Mouse (Mus musculus): ENCODE results near the gene Scyl1. TPM values are rescaled to one million over a fixed set of nuclear protein-coding genes. Genes with fewer than 3 reads are reported as not detected.

Gene Scyl1
- polyA plus RNA-seq, 1 experiment, result 158 TPM

DNA sequence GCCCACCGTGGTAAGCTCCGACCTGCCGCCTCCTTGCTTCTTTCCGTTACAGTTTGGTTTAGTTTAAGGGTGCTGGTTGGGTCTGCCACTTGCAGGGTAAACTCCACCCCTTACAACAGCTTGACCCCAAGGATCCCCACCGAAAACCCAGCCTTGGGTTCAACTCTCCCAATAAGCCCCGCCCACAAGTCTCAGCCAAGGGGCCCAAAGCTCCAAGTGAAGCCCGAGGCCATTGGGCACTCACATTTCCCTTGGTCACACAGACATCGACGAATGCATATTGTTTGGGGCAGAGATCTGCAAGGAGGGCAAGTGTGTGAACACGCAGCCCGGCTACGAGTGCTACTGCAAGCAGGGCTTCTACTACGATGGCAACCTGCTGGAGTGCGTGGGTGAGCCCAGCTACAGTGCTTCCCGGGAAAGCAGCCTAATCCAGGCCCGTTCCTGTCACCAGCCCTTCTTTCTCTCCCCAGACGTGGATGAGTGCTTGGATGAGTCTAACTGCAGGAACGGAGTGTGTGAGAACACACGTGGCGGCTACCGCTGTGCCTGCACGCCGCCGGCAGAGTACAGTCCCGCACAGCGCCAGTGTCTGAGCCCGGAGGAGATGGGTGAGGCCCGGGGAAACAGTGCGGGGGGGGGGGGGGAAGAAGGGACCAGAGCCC, 14.8 kb downstream of the Scyl1 start:
- DNase-seq, result peak in 1 of 2 experiments; percentile 43
- Histone ChIP-seq H3K4me1 (ENCODE audit: control insufficient read depth, insufficient read depth, low read length) (peaks cover 24% of the 10 kb centered on the region), H3K27me3 (ENCODE audit: control insufficient read depth, insufficient read depth, low read length) (no peaks in the 10 kb centered on the region), H3K27ac (ENCODE audit: insufficient read depth, low read length) (no peak overlapping the region), H3K4me3 (replicated peaks; ENCODE audit: insufficient read depth, low read depth, low read length) (no peak overlapping the region)
- 36% methylated on average over 29 of the region's 29 CpGs for WGBS
- TF ChIP-seq CTCF (IDR thresholded peaks at IDR 0.05; ENCODE audit: borderline replicate concordance, insufficient read depth, low read depth, low read length), result no peak
- no peak for TF ChIP-seq POLR2A (IDR thresholded peaks at IDR 0.05; ENCODE audit: borderline replicate concordance, insufficient read depth, low read length)

DNA sequence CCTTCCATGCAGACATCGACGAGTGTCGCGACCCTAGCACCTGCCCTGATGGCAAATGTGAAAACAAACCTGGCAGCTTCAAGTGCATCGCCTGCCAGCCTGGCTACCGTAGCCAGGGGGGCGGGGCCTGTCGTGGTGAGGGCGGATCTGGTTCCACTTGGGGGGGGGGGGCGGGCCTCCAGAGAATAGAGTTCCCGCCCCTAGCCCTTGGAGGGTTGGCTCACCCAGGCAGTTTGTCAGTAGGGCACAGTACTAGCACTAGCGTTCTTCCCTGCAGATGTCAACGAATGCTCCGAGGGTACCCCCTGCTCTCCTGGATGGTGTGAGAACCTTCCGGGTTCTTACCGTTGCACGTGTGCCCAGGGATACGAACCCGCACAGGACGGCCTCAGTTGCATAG, 19.5 kb downstream of the Scyl1 start:
- DNase-seq, result no peak
- H3K27ac ChIP-seq (ENCODE audit: insufficient read depth, low read length), result no peak overlapping the region
- no peak overlapping the region for H3K4me3 ChIP-seq (replicated peaks; ENCODE audit: insufficient read depth, low read depth, low read length)
- peaks cover 9% of the 10 kb centered on the region for H3K4me1 ChIP-seq (ENCODE audit: control insufficient read depth, insufficient read depth, low read length)
- 32% methylated on average over 20 of the region's 20 CpGs for WGBS
- TF ChIP-seq CTCF (IDR thresholded peaks at IDR 0.05; ENCODE audit: borderline replicate concordance, insufficient read depth, low read depth, low read length) (no peak), POLR2A (IDR thresholded peaks at IDR 0.05; ENCODE audit: borderline replicate concordance, insufficient read depth, low read length) (no peak)
- 0 out of 2 replicates have a peak, but pooled peaks cover 1% of the 10 kb centered on the region for H3K27me3 ChIP-seq (ENCODE audit: control insufficient read depth, insufficient read depth, low read length)

DNA sequence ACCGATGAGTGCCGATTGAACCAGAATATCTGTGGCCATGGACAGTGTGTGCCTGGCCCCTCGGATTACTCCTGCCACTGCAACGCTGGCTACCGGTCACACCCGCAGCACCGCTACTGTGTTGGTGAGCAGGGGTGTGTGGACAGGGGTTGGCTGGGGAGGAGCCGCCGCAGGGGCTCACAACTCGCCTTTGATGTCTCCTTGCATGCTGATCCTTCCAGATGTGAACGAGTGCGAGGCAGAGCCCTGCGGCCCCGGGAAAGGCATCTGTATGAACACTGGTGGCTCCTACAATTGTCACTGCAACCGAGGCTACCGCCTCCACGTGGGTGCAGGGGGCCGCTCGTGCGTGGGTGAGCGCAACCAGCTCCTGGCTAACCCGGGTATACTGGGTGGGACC, 20.3 kb downstream of the Scyl1 start:
- Histone ChIP-seq H3K4me1 (ENCODE audit: control insufficient read depth, insufficient read depth, low read length) (peaks cover 5% of the 10 kb centered on the region; the same call in 1 of the 2 replicates), H3K4me3 (replicated peaks; ENCODE audit: insufficient read depth, low read depth, low read length) (no peak overlapping the region), H3K27me3 (ENCODE audit: control insufficient read depth, insufficient read depth, low read length) (0 out of 2 replicates have a peak, but pooled peaks cover 1% of the 10 kb centered on the region), H3K27ac (ENCODE audit: insufficient read depth, low read length) (no peak overlapping the region)
- TF ChIP-seq CTCF (IDR thresholded peaks at IDR 0.05; ENCODE audit: borderline replicate concordance, insufficient read depth, low read depth, low read length), result no peak
- no peak for TF ChIP-seq POLR2A (IDR thresholded peaks at IDR 0.05; ENCODE audit: borderline replicate concordance, insufficient read depth, low read length)
- no peak for DNase-seq
- 56% methylated on average over 22 of the region's 22 CpGs for WGBS

DNA sequence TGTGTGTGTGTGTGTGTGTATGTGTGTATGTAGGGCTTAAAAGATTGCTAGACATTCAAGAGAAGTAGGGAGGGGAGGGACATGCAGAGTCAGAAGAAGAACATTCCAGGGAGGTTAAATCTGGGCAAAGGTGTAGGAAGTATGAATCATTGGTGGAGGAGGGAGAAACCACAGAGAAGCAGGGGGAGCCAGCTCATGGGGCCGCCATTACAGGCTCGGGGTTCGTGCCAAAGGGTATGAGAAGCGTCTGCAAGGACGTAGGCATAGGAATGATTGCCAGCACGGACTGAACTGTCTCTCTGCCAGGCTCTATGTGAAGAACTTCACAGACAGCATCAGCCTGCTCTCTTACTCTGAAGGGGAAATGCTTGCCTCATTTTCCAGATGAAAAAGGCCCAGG, 21.7 kb downstream of the Scyl1 start:
- 0 out of 2 replicates have a peak, but pooled peaks cover 1% of the 10 kb centered on the region for H3K27me3 ChIP-seq (ENCODE audit: control insufficient read depth, insufficient read depth, low read length)
- no peak for DNase-seq
- H3K4me3 ChIP-seq (replicated peaks; ENCODE audit: insufficient read depth, low read depth, low read length), result no peak overlapping the region
- WGBS, result 41% methylated on average over 6 of the region's 6 CpGs
- H3K27ac ChIP-seq (ENCODE audit: insufficient read depth, low read length), result no peak overlapping the region
- TF ChIP-seq POLR2A (IDR thresholded peaks at IDR 0.05; ENCODE audit: borderline replicate concordance, insufficient read depth, low read length) (no peak), CTCF (IDR thresholded peaks at IDR 0.05; ENCODE audit: borderline replicate concordance, insufficient read depth, low read depth, low read length) (no peak)
- peaks cover 12% of the 10 kb centered on the region for H3K4me1 ChIP-seq (ENCODE audit: control insufficient read depth, insufficient read depth, low read length)

DNA sequence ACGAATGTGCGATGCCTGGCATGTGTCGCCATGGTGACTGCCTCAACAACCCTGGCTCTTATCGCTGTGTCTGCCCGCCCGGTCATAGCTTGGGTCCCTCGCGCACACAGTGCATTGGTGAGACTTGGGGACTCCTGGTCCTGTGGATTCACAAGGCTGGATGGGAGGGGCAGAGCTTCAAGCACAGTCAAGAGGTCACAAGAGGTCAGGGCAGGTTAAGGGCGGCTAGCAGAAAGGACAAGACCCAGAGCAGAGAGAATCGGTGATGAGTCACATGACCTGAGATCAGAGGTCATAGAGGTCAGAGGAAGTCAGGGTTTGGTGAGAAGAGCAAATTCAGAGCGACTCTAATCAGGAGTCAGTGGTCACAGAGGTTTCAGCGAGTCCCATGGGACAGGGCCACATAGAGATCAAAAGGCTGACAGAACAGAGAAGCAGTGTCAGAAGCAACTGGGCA, 24.3 kb downstream of the Scyl1 start:
- H3K4me3 ChIP-seq (replicated peaks; ENCODE audit: insufficient read depth, low read depth, low read length), result no peak overlapping the region
- 0 out of 2 replicates have a peak, but pooled peaks cover 1% of the 10 kb centered on the region for H3K27me3 ChIP-seq (ENCODE audit: control insufficient read depth, insufficient read depth, low read length)
- 60% methylated on average over 12 of the region's 12 CpGs for WGBS
- no peak for TF ChIP-seq CTCF (IDR thresholded peaks at IDR 0.05; ENCODE audit: borderline replicate concordance, insufficient read depth, low read depth, low read length)
- no peak for DNase-seq
- no peak overlapping the region for H3K27ac ChIP-seq (ENCODE audit: insufficient read depth, low read length)
- H3K4me1 ChIP-seq (ENCODE audit: control insufficient read depth, insufficient read depth, low read length), result peaks cover 22% of the 10 kb centered on the region

DNA sequence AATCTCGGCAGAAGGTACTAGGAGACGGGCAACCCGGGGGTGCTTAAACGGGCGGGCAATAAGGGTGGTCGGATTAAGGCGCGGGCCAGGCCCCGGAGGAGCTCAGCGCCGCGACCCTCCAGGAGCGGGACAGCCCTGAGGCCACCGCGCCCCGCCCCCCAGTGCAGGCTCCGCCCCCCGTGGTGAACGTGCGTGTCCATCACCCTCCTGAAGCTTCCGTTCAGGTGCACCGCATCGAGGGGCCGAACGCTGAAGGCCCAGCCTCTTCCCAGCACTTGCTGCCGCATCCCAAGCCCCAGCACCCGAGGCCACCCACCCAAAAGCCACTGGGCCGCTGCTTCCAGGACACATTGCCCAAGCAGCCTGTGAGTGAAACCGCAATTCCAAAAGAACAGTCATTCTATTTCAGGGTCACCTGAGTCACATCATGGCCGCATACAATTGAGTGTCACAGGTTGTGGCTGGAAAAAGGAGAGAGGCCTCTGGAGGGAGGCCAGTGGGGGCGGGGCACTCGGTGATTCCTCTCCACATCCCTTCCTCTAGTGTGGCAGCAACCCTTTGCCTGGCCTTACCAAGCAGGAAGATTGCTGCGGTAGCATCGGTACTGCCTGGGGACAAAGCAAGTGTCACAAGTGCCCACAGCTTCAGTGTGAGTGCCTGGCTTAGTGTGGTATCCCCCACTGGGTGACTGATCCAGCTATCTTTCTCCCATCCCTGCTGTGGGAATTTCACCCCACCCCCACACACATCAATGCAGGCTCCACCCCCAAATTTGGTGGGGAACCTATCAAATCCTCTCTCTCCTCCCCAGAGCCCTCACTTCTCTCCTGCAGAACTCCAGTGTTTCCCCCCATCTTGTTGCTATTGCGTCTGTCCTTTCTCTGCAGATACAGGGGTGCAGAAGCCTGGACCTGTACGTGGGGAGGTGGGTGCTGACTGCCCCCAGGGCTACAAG, 25.2 kb downstream of the Scyl1 start:
- DNase-seq, result no peak
- Histone ChIP-seq H3K4me1 (ENCODE audit: control insufficient read depth, insufficient read depth, low read length) (peaks cover 20% of the 10 kb centered on the region), H3K4me3 (replicated peaks; ENCODE audit: insufficient read depth, low read depth, low read length) (no peak overlapping the region), H3K27me3 (ENCODE audit: control insufficient read depth, insufficient read depth, low read length) (0 out of 2 replicates have a peak, but pooled peaks cover 1% of the 10 kb centered on the region), H3K27ac (ENCODE audit: insufficient read depth, low read length) (no peak overlapping the region)
- 34% methylated on average over 36 of the region's 36 CpGs for WGBS
- TF ChIP-seq CTCF (IDR thresholded peaks at IDR 0.05; ENCODE audit: borderline replicate concordance, insufficient read depth, low read depth, low read length) (no peak), POLR2A (IDR thresholded peaks at IDR 0.05; ENCODE audit: borderline replicate concordance, insufficient read depth, low read length) (no peak)

DNA sequence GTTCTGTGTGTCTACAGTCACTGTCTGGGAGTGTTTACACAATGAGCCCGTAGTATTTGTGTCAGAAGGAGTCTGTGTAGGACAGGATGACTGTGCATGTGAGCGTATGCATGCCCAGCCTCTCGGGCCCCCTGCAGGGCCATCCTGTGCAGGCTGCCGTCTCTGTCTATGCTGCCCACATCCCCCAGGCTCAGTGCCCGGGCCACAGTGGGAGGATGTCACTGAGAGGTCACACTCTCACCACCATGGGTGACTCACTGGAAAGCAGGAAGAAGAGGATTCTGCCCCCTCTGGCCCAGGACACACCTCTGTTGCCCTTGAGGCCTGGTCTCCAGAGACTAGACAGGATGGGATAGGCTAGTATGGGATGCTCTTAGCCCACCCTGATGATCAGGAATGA, 27.6 kb downstream of the Scyl1 start:
- Histone ChIP-seq H3K4me1 (ENCODE audit: control insufficient read depth, insufficient read depth, low read length) (peaks cover 29% of the 10 kb centered on the region), H3K27ac (ENCODE audit: insufficient read depth, low read length) (no peak overlapping the region), H3K4me3 (replicated peaks; ENCODE audit: insufficient read depth, low read depth, low read length) (peak overlapping the region; percentile 41), H3K27me3 (ENCODE audit: control insufficient read depth, insufficient read depth, low read length) (no peaks in the 10 kb centered on the region)
- 5% methylated on average over 5 of the region's 5 CpGs for WGBS
- TF ChIP-seq POLR2A (IDR thresholded peaks at IDR 0.05; ENCODE audit: borderline replicate concordance, insufficient read depth, low read length) (no peak), CTCF (IDR thresholded peaks at IDR 0.05; ENCODE audit: borderline replicate concordance, insufficient read depth, low read depth, low read length) (no peak)
- peak; percentile 64 to 79 for DNase-seq
